Mouse (Mus musculus): ENCODE measurements around the gene Fmnl2. TPM values are rescaled to one million over a fixed set of nuclear protein-coding genes. Genes with fewer than 3 reads are reported as not detected.

The Fmnl2 gene
- polyA plus RNA-seq, 1 experiment from 2014 or later: 13.5 TPM

DNA sequence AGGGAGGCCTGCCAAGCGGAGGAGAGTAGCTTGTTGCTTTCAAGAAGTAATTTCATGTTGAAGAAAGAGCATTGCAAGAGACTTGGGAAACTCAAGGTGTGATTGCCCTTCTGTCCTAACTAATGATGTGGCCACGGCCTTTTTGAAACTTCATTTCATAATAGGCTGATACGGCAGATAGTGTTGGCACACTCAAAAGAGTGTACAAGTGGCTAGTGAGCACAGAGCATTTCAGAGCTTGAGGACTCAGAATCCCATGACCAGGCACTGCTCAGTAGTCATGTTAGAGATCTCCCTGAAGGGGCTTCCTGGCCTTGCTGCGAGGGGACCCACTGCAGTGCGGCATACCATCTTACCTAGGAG lies 109.8 kb downstream of the Fmnl2 start:
- Histone ChIP-seq H3K4me2 (no peak overlapping the region), H3K27ac (no peak overlapping the region), H3K9ac (no peak overlapping the region), H3K4me1 (replicated peaks) (peaks cover 31% of the 10 kb centered on the region), H3K27me3 (no peaks in the 10 kb centered on the region), H3K36me3 (no peaks in the 10 kb centered on the region), H3K4me3 (no peak overlapping the region), H3K9me3 (no peaks in the 10 kb centered on the region)
- 92% methylated on average over 5 of the region's 5 CpGs for WGBS
- ATAC-seq (ENCODE audit: low FRiP score): no peak

GRCm38 (mm10) chr2:52968884-52969283 lies 111.2 kb downstream of the Fmnl2 start:
- Histone ChIP-seq H3K9ac (no peak overlapping the region), H3K4me3 (no peak overlapping the region), H3K9me3 (no peaks in the 10 kb centered on the region), H3K27ac (no peak overlapping the region), H3K27me3 (no peaks in the 10 kb centered on the region), H3K4me1 (replicated peaks) (peaks cover 27% of the 10 kb centered on the region), H3K36me3 (no peaks in the 10 kb centered on the region), H3K4me2 (no peak overlapping the region)
- no peak for ATAC-seq (ENCODE audit: low FRiP score)
- WGBS: 85% methylated on average over 2 of the region's 2 CpGs

DNA sequence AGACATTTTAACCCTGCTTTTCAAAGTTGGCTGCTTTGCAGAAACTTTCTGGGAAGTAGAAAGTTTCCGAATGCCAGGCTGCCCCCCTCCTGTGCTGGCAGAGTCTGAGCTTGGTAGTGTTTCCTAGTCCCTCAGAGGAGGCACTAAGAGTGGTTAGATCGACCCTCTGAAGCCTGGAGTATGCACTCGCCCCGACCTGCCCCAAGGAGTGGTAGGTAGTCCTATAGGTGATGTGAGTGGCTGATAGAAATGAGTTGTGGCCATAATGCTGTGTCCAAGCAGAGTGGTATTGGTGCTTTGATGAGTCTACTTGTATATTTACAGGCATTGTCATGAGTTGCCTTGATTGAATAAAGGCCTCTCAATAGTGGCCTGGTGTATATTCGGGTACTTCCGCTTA lies 116.4 kb downstream of the Fmnl2 start:
- H3K4me1 ChIP-seq (replicated peaks): peaks cover 24% of the 10 kb centered on the region
- H3K27me3 ChIP-seq: no peaks in the 10 kb centered on the region
- H3K9me3 ChIP-seq: no peaks in the 10 kb centered on the region
- H3K36me3 ChIP-seq: no peaks in the 10 kb centered on the region
- no peak for ATAC-seq (ENCODE audit: low FRiP score)
- no peak overlapping the region for H3K4me2 ChIP-seq
- H3K4me3 ChIP-seq: no peak overlapping the region
- no peak overlapping the region for H3K27ac ChIP-seq
- WGBS: 85% methylated on average over 6 of the region's 6 CpGs
- no peak overlapping the region for H3K9ac ChIP-seq

GRCm38 (mm10) chr2:52974776-52975175 lies 117.1 kb downstream of the Fmnl2 start:
- peaks cover 32% of the 10 kb centered on the region for H3K4me1 ChIP-seq (replicated peaks)
- no peak overlapping the region for H3K4me2 ChIP-seq
- no peak overlapping the region for H3K4me3 ChIP-seq
- H3K9me3 ChIP-seq: no peaks in the 10 kb centered on the region
- no peaks in the 10 kb centered on the region for H3K27me3 ChIP-seq
- no peaks in the 10 kb centered on the region for H3K36me3 ChIP-seq
- 78% methylated on average over 1 of the region's 1 CpGs for WGBS
- no peak overlapping the region for H3K27ac ChIP-seq
- ATAC-seq (ENCODE audit: low FRiP score): no peak
- no peak overlapping the region for H3K9ac ChIP-seq

DNA sequence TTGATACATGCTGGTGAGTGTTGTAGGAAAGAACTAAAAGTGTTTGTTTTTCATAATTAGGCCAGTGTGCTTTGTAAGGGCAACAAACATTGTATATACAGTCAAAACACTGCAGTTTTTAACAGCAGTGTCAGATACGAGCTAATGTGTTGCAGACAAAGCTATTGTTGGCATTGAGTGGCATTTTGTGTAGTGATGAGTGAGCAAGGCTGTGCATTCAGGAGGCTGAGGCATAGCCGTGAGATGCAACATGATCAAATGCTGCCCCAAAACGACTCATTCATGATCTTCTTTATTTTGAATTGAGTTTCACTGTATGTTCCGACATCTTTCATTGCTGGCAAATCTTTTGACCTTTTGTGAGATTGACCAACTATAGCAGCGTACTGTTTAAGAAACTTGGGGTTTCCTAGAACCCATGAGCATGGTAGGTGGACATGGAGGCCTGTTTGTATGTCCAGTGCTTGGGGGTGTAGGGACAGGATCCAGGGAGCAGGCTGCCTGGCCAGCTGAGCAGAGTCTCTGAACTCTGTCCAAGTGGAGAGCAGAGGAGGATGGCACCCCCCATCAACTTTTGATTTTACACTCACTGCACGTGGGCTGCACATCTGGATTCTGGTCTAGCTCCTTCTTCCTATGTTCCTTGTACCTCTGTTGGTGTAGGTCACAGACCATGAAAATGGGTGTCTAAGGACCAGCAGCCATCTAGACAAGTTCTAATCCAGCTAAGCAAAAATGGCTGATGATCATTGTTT lies 120.4 kb downstream of the Fmnl2 start:
- Histone ChIP-seq H3K4me3 (no peak overlapping the region), H3K9me3 (no peaks in the 10 kb centered on the region), H3K27ac (no peak overlapping the region), H3K4me2 (no peak overlapping the region), H3K9ac (no peak overlapping the region), H3K4me1 (replicated peaks) (peaks cover 43% of the 10 kb centered on the region), H3K27me3 (no peaks in the 10 kb centered on the region), H3K36me3 (no peaks in the 10 kb centered on the region)
- ATAC-seq (ENCODE audit: low FRiP score): no peak
- 85% methylated on average over 6 of the region's 6 CpGs for WGBS

DNA sequence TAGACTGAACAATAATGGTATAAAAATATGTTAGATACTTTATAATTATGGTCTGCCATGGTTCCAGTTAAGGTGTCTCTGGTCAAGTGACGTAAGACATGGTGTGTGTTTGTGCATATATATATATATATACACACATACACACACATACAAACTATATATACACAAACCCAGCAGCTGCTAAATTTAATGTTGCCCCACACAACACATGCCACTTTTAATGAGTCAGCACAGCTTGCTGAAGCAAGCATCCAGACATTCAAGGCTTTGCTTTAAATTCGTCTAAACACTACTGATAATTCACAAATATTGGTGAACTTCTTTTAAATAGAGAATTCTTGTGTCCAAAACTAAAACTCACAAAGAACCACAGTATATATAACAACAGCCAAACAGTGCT lies 121.1 kb downstream of the Fmnl2 start:
- no peaks in the 10 kb centered on the region for H3K9me3 ChIP-seq
- no peak overlapping the region for H3K9ac ChIP-seq
- H3K27ac ChIP-seq: no peak overlapping the region
- H3K4me3 ChIP-seq: no peak overlapping the region
- 87% methylated on average over 2 of the region's 2 CpGs for WGBS
- ATAC-seq (ENCODE audit: low FRiP score): no peak
- H3K4me2 ChIP-seq: no peak overlapping the region
- H3K36me3 ChIP-seq: no peaks in the 10 kb centered on the region
- no peaks in the 10 kb centered on the region for H3K27me3 ChIP-seq
- peaks cover 40% of the 10 kb centered on the region for H3K4me1 ChIP-seq (replicated peaks)

DNA sequence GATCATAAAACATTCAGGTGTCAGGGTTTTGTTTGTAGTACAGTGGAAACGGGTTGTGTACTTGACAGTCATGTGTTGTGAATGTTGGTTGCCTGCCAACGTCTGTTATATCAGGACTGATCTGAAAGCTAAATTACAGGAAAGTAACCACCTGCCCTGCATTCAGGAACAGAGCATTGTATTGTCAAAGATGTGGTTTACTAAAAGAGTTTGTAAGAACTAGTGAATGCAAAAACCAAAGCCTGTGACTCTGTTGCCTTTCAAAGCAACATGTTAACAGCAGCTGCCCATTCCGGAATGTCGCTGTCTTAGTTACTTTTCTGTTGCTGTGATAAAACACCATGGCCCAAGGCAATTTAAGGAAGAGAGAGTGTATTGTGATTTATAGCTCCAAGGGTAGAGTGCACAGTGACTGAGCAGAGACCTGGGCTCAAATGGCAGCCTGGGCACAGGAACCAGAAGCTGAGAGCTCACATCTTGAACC lies 121.7 kb downstream of the Fmnl2 start:
- no peak overlapping the region for H3K9ac ChIP-seq
- no peaks in the 10 kb centered on the region for H3K36me3 ChIP-seq
- H3K27me3 ChIP-seq: no peaks in the 10 kb centered on the region
- ATAC-seq (ENCODE audit: low FRiP score): no peak
- no peaks in the 10 kb centered on the region for H3K9me3 ChIP-seq
- peaks cover 36% of the 10 kb centered on the region for H3K4me1 ChIP-seq (replicated peaks)
- WGBS: 50% methylated on average over 4 of the region's 4 CpGs
- H3K4me3 ChIP-seq: no peak overlapping the region
- H3K4me2 ChIP-seq: no peak overlapping the region
- H3K27ac ChIP-seq: peak overlapping the region; percentile 61

DNA sequence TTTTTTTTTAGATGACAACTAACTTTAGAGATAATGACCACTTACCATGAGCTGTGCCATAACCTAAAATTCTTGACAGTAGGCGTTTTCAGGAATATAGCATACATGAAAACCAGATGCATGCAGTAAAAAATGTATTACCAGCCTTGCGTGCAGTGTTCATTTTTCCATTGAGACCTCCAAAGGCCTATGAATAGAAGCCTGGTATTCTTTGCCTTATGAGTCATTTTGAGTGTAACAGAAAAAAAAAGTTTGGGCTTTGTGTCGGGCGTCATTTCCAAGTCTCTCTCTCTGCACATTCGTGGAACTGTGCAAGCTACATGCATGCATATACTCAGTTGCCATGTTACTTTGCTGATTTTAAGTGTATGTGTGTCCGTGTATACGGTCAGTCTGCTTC lies 123.5 kb downstream of the Fmnl2 start:
- whole genome bisulfite sequencing: 91% methylated on average over 7 of the region's 7 CpGs
- no peaks in the 10 kb centered on the region for H3K9me3 ChIP-seq
- H3K27ac ChIP-seq: no peak overlapping the region
- H3K27me3 ChIP-seq: no peaks in the 10 kb centered on the region
- peaks cover 40% of the 10 kb centered on the region for H3K4me1 ChIP-seq (replicated peaks)
- no peak overlapping the region for H3K9ac ChIP-seq
- H3K4me2 ChIP-seq: no peak overlapping the region
- H3K4me3 ChIP-seq: no peak overlapping the region
- no peaks in the 10 kb centered on the region for H3K36me3 ChIP-seq
- no peak for ATAC-seq (ENCODE audit: low FRiP score)

- Histone ChIP-seq H3K27me3 (no peaks in the 10 kb centered on the region), H3K36me3 (no peaks in the 10 kb centered on the region), H3K27ac (no peak overlapping the region), H3K4me1 (replicated peaks) (peaks cover 40% of the 10 kb centered on the region), H3K9ac (no peak overlapping the region), H3K4me3 (no peak overlapping the region), H3K9me3 (no peaks in the 10 kb centered on the region), H3K4me2 (no peak overlapping the region)
- WGBS: 91% methylated on average over 8 of the region's 8 CpGs
- no peak for ATAC-seq (ENCODE audit: low FRiP score)
These were observed 123.9 kb downstream of the Fmnl2 start for GRCm38 (mm10) chr2:52981595-52981994.

DNA sequence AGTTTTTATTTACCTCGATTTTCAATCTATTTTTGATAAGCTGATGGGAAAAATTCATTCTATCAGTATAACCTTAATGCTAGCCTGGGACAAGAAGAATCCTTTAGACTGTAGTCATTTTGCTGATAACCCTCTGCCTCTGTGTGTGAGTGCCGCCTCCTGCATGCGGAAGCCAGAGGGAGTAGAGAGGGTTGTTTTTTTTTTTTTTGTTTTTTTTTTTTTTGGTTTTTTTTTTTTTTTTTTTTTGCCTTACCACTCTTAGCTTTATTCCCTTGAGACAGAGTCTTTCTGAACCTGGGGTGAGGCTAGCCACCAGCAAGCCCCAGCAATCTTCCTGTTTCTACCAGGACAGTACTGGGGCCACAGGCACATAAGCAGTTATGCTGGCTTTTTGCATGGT lies 124.8 kb downstream of the Fmnl2 start:
- WGBS: 92% methylated on average over 3 of the region's 3 CpGs
- Histone ChIP-seq H3K4me2 (no peak overlapping the region), H3K9ac (no peak overlapping the region), H3K27ac (no peak overlapping the region), H3K4me1 (replicated peaks) (peaks cover 40% of the 10 kb centered on the region), H3K9me3 (no peaks in the 10 kb centered on the region), H3K36me3 (no peaks in the 10 kb centered on the region), H3K27me3 (no peaks in the 10 kb centered on the region), H3K4me3 (no peak overlapping the region)
- ATAC-seq (ENCODE audit: low FRiP score): no peak

DNA sequence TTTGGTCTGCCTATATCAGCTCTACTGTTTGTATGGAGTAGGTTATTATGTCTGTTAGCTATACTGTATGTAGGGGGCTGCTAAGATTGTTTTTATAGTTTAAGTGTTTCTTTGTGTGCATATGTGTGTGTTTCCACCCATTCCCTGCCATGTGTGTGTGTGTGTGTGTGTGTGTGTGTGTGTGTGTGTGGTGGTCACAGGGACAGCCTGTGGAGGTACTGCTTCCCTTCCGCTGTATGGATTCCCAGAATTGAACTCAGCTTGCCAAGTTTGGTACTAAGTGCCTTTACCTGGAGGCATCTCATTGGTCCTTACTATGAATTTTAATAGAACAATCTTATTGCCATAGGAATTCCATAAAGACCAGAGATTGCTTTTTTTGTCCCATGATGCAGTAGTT lies 126.9 kb downstream of the Fmnl2 start:
- H3K4me3 ChIP-seq: no peak overlapping the region
- H3K4me2 ChIP-seq: no peak overlapping the region
- H3K9me3 ChIP-seq: no peaks in the 10 kb centered on the region
- no peak overlapping the region for H3K27ac ChIP-seq
- H3K36me3 ChIP-seq: no peaks in the 10 kb centered on the region
- H3K9ac ChIP-seq: no peak overlapping the region
- WGBS: 95% methylated on average over 1 of the region's 1 CpGs
- no peak for ATAC-seq (ENCODE audit: low FRiP score)
- H3K4me1 ChIP-seq (replicated peaks): peaks cover 32% of the 10 kb centered on the region
- H3K27me3 ChIP-seq: no peaks in the 10 kb centered on the region

DNA sequence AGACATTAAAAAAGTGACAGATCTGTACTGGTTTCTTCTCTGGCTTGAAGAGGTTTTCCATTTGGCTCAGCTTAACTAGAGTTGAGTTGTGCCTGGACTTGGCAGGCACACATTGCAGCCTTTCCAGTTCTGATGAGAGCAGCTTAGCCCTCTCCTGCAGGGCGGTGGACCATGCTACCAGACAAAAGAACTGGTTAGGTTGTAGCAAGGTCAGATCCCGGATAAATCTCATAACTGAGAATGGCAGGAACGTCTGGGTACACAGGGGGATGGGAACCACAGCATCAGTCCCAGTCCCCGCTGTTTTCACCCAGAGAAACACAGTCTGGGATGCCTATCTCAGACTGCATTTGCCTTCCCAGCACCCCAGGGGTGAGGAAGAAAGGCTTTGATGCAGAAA lies 127.5 kb downstream of the Fmnl2 start:
- H3K9me3 ChIP-seq: no peaks in the 10 kb centered on the region
- peaks cover 27% of the 10 kb centered on the region for H3K4me1 ChIP-seq (replicated peaks)
- H3K27me3 ChIP-seq: no peaks in the 10 kb centered on the region
- no peak overlapping the region for H3K9ac ChIP-seq
- ATAC-seq (ENCODE audit: low FRiP score): peak; percentile 22; the same call in 1 of the 2 replicates
- no peak overlapping the region for H3K4me3 ChIP-seq
- no peaks in the 10 kb centered on the region for H3K36me3 ChIP-seq
- H3K27ac ChIP-seq: peak overlapping the region; percentile 46
- 48% methylated on average over 4 of the region's 4 CpGs for WGBS
- H3K4me2 ChIP-seq: no peak overlapping the region

DNA sequence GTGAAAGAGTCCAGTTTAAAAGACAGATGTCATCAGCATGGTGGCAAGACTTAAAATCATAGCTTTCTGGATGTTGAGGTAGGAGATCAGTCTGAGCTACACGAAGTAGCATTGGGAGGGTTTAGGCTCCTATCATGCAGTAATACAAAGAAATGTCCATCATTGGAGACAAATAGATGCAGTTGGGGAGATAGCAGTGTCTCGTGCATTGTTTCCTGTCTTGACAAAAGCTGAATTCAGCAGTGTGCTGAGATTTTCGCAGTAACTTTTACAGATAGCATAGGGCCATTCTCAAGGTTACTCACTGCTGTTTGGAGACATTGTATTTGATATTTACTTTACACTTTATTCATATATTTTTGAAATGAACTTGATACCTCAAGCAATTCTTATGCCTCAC lies 128.7 kb downstream of the Fmnl2 start:
- H3K9me3 ChIP-seq: no peaks in the 10 kb centered on the region
- ATAC-seq (ENCODE audit: low FRiP score): no peak
- 76% methylated on average over 3 of the region's 3 CpGs for WGBS

More for the DNA sequence above, 128.7 kb downstream of the Fmnl2 start:
- H3K9ac ChIP-seq: no peak overlapping the region
- peaks cover 18% of the 10 kb centered on the region for H3K4me1 ChIP-seq (replicated peaks)
- no peak overlapping the region for H3K4me2 ChIP-seq
- no peaks in the 10 kb centered on the region for H3K27me3 ChIP-seq
- no peaks in the 10 kb centered on the region for H3K36me3 ChIP-seq
- no peak overlapping the region for H3K27ac ChIP-seq
- no peak overlapping the region for H3K4me3 ChIP-seq
